Mouse (Mus musculus) kidney, adult 18-20 months (tissue): ENCODE measurements at regions not wholly inside any gene's neighbourhood (a gene's known extent, or its start where the extent isn't known, plus 50 kb on each side); places are given as distances from the start of the nearest gene placed in this dataset.
"Not testable (repeated sequence)": the region's sequence is repeated elsewhere in the genome, so short reads cannot be mapped to it uniquely, and the experiment has no call there.

Experiments used
- DNase-seq: peaks from one replicate; pipeline ENCODE4 v3.0.0; 2021

DNA sequence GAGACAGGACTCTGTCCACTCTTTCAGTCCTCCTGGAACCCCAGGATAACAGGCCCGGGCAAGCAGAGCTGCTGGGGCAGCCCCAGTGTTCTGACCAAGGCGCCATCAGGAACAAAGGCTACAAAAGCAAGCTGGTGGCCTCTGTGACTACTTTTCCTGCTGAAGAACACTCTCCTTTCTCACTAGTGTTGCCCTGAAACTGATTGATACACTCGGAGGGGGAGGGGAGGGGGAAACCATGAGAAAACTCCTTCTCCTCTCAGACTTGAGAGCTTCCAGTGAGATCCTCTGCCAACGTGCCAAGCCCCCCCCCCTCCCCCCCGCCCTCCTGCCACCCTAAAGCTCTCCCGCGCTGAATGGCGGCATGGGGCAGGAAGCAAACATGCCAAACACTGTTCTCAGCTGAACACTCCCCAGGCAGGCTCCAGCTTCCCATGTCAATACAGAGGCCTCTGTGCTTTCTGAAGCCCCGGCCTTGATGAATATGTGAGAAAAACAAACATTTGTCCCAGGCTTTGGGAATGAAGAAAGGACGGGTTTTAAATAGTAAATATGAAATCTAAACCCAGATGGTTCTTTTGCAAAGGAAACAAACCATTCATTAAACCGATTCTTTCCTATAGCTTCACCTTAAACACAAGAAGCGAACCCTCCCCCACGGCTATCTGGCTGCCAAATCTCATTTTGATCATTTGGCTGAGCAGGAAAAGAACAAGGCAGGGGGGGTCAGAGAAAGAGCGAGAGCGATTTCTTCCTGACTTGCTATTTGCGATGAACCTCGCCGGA, 166.3 kb upstream of the Rgma start:
- no peak for DNase-seq

DNA sequence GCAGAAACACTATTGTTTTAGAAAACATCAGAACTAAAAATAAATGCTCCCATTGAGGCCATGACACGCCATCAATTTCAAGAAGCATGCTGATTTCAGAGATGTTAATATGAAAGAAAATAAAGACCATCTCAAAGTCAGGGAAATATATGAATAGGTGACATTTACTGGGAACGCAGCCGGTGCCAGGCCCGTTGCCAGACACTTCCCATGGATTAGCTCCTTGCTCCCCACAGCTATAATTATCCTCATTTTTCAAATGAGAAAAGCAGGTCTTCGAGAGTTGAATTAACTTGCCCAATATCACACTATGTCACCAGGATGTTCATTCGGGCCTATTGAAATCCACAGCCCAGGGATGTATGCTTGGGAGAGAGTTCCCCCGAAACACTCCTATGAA, 165.2 kb upstream of the Rgma start:
- no peak for DNase-seq

DNA sequence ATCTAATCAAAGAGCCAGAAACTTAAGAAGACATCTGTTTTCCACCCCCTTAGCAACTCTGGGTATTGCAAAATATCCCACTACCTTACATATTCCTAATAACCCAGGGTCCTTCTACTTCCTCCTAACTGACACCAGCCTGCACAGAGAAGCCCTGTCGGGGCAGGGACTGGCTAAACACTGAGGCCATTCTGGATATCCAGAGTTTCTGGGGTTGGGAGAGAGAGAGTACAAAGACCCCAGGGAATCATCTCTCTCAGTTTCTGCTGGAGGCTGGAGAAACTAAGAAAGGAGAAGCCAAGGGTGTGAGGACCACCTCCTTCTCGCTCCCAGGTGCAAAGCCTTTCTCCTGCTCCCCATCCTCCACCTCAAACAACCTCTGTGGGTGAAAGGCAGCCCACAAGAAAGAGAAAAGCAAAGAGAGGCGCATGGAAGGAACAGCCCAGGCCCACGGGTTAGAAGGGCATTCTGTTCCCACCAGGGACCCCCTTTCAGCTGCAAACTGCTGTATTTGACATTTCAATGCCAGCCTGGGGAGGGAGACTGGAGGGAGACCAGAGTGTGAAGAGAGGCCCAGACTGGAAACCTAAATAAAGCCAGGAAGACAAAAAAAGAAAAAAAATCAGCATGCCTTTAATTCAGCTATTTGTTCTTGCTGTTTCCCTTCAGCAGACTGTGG, 152.9 kb upstream of the Rgma start:
- DNase-seq = no peak

DNA sequence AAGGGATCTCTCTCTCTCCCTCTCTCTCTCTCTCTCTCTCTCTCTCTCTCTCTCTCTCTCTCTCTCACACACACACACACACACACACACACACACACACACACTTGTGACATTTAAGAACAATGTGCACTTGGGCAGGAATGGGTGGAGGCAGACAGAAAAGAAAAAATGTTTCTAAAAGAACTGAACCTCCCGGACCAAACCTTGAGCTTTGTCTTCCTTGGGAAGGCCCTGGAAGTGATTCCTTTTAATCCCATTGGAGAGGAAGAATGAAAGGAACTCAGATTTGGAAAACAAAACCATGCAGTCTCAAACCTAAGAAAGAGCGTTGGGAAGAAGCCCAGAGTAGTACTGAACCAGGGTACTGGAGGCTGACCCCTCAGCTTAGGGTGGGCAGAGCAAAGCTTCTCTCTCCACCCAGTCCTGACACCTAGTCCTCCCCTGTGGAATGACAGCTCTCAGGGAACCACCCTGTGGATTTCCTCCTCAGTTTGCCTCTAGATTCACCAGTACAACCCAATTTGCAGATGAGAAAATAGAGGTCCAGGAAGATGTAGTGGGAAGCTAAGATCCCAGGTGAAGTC, 152.3 kb upstream of the Rgma start:
- no peak for DNase-seq

DNA sequence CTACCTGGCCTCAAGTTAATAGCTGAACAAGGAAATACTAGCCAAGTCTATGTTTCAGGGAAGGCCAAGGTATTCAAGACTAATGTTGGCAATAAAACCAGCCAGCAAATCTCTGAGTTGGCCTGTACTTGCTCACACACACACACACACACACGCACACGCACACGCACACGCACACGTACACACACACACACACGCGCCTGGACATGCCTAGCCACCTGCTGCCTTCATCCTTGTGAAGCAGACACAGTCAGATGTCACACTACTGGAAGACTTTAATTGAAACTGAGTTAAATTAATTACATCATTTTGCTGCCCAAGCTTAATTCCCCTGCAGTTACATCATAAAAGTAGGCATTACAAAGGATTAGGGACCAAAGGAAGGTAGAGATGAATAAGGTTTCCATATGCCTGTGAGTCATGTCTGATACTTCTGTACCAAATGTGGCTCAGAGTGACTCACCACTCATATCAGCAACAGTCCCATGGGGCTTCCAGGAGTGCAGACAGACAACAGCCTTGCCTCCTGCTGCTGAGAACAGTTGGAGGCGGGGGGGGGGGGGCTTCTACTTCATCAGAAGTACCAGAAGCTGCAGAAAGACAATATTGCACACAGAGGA, 141.7 kb upstream of the Rgma start:
- DNase-seq = no peak

DNA sequence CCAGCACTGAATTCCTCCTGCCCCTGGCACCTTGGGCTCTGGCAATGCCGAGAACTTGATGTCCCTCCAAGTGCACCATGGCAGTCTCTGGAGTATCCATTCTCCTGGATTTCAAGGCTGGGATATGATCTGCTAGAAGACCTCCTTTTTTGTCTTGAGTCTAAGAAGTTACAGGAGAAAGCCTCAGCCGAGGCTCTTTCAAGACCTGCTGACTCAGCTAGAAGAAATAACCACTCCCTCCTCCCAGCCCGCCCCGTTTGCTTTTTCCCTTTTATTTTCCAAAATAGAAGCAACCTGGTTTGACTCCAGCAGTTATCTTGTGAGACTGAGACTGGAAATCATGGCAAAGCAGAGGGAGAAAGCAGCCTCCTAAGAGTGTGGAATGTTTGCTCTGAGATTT, 136.8 kb upstream of the Rgma start:
- no peak for DNase-seq

DNA sequence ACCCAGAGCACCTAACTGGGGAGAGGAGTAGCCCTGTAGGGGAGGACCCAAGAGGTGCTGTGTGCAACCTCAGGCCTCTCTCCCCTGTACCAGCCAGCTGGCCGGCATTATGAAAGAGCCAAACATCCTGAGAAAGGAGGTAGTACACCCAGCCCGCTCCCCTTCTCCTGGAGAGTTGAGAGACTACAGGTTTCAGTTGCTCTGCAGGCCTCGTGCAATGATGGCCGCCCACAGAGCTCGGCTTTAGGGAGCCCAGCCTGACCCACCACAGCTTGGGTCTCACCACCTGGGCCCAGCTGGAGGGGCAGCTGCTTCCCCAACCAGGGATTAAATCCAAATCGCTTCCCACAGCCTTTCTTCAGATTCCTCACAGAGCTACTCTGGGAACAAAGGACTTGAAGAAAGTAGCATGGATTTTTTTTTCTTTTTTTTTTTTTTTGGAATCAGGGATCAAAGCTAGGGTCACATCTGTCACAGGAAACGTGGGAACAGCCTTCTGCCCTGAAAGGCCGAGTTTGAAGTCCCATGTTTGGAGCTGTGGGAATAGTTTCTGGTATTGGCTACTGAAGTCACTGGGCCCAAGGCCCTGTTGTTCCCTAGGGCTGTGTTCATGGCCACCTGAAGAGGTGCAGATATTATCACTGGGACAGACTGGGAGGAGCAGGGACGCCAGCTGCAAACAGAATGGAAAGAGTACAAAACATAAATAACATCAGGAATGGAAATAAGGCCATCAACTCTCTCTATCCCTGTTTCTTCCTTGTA, 131.5 kb upstream of the Rgma start:
- no peak for DNase-seq

DNA sequence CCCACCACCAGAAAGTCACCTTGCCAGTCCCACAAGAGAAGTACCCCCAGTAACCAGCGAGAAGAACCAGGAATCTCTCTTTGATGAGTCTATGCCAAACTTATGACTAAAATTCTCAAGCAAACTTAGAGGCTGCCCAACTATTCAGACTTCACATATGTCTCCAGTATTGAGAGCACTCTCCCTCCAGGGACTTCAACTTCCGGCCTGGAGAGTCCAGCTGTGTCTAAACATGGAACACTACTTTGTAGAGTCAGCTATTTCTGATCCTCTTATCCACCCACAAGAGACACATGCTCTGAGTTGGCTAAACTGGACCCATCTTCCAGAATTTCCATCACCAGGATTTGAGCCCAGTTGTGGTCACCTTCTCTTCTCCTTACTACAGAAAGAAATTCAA, 129.9 kb upstream of the Rgma start:
- no peak for DNase-seq

DNA sequence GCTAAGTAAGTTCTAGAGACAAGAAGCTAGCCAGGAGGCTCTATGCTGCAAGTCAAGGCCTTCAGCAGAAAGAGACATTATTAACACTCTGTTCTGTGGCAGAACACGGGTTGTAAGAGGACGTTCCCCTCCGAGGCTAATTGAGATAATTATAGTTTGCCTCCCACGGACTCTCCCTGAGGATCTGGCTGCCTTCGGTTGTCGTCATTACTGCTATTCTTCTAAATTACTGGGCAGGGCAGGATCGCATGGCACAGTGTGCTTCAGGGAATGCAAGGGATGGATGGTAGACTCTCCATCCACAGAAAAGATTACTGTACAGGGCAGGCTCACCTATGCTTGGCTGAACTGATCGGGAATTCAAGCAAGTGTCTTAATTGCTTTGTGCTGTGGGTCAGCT, 124.7 kb upstream of the Rgma start:
- DNase-seq = no peak

DNA sequence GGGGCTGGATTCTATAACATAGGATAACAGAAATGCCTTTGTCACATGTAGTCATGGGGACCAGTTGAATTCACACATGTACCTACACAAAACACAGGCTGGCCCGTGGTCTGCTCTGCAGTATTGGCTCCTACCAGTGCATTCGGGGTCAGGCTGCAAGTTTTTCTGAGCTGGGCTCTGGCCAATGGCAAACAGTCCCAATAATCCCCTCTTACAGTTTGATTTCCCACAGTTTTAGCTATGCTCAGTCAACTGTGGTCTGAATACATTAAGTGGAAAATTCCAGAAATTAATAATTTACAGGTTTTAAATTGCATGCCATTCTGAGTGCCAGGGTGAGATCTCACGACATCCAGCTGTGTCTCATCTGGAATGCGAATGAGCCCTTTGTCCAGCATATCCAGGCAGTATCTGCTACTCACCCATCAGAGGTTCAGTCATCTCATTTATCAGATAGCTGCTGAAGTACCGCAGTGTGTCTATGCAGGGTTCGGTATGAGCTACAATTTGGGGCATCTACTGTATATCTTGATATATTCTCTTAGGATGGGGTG, 124.0 kb upstream of the Rgma start:
- DNase-seq = no peak

DNA sequence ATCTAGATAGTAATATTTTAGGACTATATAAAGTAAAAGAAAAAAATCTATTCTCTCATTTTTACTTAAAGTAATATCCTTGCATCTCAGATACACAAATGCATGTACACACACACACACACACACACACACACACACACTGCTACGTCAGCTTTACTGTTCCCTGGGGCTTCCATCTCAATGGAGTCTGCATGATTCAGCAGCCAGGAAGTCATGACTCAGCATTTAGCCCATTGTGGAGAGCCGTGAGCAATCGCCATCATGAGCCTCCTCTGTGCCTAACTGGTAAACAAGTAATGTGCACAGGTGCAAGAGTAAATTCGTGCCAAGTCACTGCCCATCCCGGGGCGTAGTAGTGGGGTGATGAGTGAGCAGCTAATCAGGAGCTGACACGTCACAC, 120.3 kb upstream of the Rgma start:
- not testable (repeated sequence) for DNase-seq

DNA sequence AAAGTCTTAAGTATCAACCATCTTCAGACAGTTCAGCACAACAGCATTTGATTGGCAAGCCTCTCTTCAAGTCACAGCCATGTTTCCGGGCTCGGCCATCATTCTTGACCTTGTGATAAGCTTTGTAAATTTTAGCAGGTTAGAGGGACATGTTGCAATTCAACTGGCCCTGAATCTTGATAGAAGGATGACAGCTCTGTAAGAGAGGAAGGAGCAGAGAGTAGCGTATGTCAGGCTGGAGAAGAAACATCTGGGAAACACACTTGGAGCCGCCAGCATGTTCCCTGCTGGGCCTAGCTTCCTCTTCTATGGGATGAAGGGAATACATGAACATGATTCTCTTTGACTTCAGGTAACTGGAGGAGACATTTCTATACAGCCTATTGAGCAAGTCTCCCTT, 115.2 kb upstream of the Rgma start:
- DNase-seq = no peak

DNA sequence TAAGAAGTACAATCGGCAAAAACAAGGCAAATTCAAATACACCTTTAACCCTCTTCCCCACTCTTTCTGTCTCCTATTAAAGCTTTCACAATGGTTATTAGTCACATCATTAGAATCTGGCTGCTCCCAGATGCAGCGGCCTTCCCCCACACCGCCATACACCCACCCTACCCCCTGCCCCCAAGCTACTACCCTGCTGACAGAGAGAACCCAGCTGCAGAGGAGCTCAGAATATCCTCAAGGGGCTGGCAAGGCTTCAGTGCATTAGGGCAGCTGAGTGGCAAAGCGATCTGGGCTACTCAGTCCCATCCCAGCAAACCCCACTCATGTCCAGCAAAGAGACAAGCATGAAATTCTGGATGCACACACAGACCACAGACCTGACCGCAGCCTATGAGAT, 113.6 kb upstream of the Rgma start:
- no peak for DNase-seq

DNA sequence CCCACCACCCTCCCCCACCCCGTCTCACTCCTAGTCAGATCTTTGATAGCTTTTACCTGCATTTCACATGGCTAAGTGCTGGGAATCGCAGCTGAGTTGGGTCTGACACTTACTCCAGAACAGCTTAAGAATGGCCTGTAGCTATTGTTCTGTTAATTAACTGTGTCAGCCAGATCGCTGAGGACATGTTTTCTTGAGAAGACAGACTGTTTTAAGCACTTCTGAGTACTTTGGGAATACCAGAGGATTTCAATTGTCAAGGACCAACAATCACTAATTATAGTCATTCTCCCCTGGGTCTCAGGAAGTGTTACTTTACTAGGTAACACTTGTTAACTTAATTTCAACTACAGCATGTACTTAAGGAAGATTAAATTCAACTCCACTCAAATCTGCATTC, 112.8 kb upstream of the Rgma start:
- no peak for DNase-seq

DNA sequence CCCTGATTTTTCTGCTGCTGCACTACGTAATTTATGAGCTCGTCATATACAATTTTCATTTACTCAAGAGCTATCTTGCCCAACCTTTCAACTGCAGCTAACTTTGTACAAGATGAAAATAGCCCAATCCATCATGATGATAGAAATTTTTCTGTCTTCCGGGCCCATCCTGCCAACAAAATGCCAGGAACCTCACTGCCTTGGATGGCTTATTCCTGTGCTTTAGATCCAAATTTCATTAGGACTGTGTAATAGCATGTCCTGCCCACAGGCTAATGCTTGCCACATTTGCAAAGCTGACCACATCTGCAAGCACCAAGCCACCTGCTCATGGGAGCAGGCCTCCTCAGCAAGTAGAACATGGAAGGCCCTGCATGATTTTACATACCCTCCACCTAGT, 105.7 kb upstream of the Rgma start:
- DNase-seq = no peak

DNA sequence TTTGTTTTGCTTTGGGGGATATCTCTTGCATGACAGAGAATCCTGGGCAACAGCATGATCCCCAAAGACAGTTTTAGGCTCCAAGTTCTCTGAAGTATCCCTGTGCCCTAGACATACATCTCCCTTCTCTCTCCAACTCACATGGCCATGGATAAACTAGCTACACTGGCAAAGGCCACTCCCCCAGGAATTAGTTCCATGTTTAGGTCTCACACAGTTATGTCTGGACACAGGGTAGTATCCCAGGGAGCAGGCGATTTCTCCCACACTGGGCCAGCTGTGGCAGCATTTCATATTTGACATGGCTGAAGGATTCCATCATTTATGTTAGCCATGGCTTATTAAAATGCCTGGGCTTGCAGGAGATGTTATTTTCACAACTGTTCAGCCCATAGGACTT, 102.5 kb upstream of the Rgma start:
- no peak for DNase-seq

DNA sequence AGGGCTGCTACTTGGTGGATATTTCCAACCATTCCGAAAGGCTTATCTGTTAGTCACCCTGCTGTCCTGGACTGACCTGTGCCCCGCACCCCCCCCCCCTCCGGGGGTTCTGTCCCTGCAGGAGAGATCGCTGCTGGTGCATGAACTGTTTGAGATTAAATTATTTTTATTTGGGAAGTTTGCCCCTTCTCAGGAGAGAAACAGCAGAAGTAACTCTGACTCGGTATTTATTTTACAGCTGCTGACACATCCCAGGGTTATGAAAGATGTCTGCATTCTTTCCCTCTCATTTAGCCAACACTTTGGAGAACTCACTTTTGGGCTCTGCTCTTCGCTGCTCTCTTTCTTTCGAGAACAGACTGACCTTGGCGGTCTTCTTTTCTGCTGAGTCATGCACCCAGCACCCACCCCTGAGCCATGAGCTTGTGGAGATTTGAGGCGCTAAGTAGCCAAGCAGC, 99.5 kb upstream of the Rgma start:
- DNase-seq = no peak

DNA sequence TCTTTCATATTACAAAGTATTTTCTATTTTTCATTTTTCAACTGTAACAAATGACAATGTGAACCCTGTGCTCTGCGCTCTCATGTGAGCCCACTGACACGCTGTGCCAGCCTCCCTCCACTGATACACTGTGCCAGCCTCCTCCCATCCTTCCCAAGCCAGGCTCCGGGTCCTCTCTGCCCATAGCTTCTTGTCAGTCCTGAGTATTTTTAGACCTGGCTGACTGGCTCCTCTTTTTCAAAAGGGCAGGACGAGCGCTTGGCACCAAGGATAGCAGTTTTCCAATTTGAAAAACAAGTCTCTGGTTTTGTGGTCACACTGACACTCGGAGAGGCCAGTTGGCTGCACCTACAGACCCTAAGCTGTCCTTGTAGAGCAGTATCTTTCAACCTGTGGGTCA, 96.7 kb upstream of the Rgma start:
- no peak for DNase-seq

DNA sequence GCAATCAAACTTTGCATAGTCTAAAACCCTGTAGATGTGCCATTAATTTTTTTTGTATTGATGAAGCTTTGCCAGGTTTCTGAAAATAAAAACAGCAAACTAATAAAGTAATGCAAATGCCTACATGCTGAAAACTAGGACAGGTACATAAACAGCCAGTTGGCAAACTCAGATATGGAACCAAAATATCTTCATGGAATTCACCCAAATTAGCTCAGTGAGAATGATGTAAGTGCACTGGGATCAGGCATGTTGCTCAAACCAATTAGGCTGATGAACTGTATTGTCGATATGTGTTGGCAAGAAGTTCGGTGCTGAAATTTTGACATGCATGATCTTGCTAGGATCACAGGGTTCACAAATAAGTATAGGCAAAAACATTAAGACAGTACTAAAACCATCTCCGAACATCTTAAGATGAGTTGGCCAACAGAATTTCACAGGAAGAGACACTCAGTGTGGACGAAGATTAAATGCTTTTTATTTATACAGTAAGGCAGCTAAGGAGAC, 95.3 kb upstream of the Rgma start:
- no peak for DNase-seq

DNA sequence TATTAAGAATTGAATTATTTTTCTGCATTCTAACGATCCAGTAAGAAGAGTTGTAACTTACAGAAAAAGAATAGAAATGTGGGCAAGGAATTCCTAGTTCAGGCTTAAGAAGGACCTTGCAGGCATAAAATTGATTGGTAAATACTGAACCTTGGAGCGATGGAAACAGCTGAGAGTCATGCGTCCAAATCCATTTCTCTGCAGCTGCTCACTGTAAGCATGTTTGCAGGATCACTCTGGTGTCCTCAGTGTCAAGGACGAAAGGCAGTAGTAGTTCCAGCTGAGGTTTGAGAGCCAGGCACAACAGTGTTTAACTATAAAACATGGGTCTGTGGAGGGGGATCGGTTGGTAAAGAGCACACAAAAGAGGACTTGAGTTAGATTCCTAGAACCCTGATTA, 89.1 kb upstream of the Rgma start:
- no peak for DNase-seq

DNA sequence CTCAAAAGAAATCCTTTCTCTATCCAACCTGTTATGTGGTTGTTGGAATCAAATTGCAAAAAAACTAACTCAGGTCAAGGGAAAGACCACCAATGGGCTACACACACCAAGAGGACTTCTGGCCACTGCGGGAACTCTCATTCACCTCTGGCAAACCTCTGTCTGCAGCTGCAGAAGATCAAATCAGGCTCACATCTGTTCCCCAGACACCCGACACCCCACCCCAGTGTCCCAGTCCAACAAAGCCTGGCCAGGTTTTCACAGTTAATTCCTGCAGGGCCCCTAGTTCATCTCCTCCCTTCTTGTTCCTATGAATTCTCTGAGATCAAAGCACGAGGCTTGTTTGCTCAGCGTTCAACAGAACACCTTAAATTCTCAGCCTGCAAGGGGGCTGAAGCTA, 82.0 kb upstream of the Rgma start:
- DNase-seq = no peak

DNA sequence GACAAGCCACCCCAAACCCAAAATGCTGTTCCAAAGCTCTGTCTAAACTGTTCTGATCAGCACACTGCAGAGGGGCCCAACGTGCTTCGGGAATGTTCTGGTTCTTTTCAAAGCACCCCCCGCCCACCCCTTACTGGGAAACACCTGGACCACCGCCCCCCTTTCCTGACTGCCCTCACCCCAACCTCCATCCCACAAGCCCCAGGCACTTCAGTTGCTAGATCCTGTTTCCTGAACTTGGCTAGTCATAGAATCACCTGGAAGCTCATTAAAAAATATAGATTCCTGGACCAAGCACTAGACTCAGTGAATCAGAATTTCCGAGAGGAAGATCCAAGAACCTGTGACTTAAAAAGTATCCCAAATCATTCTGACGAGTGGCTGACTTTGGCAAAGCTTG, 80.9 kb upstream of the Rgma start:
- DNase-seq = no peak

DNA sequence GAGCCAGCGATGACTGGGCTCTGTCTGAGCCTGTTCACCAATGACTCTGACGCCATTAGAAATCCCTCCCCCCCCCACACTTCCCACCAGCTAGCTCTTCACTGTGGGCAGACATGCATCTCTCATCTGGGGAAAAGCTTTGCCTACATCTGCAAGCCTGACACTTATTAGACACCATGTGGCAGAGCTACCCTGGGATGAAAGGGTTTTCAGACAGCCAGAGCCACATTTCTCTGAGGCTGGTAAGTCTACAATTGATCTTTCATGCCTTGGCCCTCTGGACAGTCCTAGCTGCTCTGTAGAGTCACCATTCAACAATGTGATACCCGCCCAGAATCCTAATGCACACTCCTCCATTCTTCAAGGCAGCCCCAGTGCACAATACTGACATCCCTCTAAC, 72.8 kb upstream of the Rgma start:
- no peak for DNase-seq
